Mouse (Mus musculus) erythroblast, adult 5-6 weeks (primary cell): ENCODE results near the gene Cryzl1. TPM values are rescaled to one million over a fixed set of nuclear protein-coding genes. Genes with fewer than 3 reads are reported as not detected.

Experiments used
- ATAC-seq: replicated peaks from 2 replicates; pipeline ENCODE4 v1.8.0; 2016; ENCODE audit warnings: moderate number of reproducible peaks, mild to moderate bottlenecking, moderate TSS enrichment, inconsistent platforms; ENCODE audit not compliant: poor library complexity, low FRiP score, severe bottlenecking
- total RNA-seq, 2 experiments: library from RNA; stranded (forward) in 1 of 2; stranded (reverse) in 1 of 2; fragments of 150-400 nt in 1 of 2; fragments of 200-764, 138-1000 nt in 1 of 2; gene quantifications; 2 replicates each; pipeline versions ENCODE4 v1.2.3 to v1.2.4; 2015 to 2017; ENCODE audit warnings: low replicate concordance in 2 of 2

Cryzl1 gene
- total RNA-seq, 2 experiments from 2014 or later = 17.7 to 55.1 TPM

GRCm38 (mm10) chr16:91743055-91743454 is 14.3 kb upstream of the Cryzl1 start:
- no peak for ATAC-seq

GRCm38 (mm10) chr16:91740918-91741255 is 12.1 kb upstream of the Cryzl1 start:
- no peak for ATAC-seq

DNA sequence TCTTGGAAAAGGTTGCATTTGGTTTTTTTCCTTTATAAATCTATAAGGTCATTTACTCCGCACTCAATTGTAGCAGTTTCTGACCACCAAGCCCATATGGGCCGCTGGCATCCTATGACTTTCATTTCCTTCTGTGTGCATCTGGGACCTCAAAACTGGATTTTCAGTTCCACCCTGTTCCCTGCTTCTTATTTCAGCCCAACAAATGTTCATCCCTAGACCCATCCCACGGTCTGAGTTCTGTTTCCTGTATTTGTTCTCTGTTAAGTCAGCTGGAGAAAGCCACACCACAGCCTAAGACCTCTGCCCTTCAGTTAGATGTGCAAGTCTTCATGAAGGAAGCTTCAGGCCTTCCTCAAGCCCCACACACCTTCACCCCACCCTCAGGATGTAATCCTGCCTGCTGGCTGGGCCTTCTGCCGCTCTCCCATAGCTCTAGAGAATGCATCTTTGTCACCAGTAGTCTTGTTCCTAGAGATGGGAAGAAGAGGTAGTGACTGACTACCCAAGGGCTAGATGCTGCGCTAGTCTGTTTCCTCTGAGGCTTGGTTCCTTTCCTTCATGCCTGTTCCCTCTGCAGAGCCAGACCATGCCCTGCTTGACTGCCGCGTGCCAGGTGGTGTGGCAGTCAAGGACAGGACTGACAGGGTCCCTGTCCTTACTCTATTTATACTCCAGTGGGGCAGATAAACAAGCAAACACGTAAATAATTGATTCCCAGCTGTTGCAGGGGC is 11.6 kb upstream of the Cryzl1 start:
- ATAC-seq = no peak

DNA sequence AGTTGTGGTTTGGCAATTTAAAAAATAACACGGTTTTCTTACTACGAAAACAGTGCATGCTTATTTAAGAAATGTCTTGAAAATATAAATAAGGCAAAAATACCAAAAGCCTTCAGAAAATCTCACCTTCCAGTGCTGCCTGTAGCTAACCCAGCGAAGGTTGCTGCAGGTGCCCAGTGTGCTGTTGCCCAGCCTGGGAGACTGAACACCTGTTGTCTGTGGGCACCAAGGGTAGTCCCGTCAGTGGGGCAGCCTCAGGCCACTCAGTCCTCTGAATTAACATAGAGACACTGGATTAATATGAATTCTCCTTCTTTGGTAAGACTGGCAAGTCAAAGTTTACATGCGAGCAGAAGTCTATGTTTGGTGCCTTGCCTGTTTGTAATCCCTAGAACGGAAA is 9.7 kb upstream of the Cryzl1 start:
- ATAC-seq = no peak

GRCm38 (mm10) chr16:91736046-91736816 is 7.5 kb upstream of the Cryzl1 start:
- no peak for ATAC-seq

DNA sequence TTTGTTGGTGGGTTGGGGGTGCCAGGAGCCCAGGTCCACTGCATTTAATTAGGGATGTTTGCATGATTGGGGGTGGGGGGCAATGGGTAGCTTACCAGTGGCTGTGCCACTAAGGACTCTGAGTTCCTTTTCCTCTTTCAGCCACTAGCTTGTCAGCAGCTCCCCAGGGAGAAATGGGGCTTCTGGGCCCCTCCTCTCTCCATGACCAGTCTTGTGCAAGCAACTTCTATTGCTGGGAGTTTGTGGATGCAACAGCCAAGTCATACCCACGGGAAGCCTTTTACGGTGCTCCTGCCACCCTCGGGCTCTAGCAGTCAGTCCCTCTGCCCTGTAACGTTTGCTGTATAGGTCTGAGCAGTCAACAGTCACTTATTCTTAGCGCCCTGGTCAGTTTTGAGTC is 6.0 kb upstream of the Cryzl1 start:
- ATAC-seq = no peak

GRCm38 (mm10) chr16:91732816-91733215 is 4.0 kb upstream of the Cryzl1 start:
- no peak for ATAC-seq

DNA sequence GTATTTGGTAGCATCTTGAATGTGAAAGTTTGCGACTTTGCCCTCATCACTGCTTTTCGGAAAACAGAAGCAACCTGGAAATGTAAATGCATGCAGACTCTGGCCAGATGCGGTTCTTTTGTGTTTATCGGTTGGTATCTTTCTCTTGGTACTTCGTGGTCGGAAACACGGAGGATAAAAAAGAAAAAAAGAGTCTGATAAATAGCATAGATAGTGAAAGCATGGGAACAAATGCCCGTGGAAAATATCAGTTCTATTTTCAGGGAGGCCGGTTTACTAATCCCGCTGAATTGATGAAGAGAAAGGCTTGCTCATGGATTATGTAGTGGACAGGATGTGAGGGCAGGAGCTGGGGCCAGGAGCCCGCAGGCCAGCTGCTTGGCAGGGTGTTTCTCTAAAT is 1.7 kb upstream of the Cryzl1 start:
- no peak for ATAC-seq

GRCm38 (mm10) chr16:91729821-91730441 is 1.2 kb upstream of the Cryzl1 start:
- ATAC-seq = no peak

- ATAC-seq = peak; percentile 82
Observed at GRCm38 (mm10) chr16:91729066-91729482, 299 bp upstream of the Cryzl1 start, which contains the start of gene Itsn1. Gene Itsn1 (plus strand): TSS chr16:91729281.

DNA sequence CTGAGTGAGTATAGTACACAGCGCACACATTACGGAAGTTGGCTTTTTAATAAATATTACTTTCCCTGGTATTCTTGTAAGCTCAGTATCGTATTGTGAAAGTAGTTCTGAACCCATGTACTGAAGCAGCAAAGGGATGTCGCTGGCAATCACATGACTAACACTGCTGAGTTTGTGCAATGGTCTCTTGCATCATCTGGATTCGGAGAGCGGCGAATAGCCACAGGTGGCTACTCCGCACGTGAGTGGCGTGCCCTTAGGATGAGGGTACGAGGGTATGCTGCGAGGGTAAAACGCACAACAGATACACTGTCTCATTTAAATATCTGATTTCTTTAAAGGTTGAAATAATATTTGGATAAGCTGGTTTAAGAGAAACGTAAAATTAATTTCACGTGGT is 1.3 kb downstream of the Cryzl1 start:
- no peak for ATAC-seq

- no peak for ATAC-seq
Observed at GRCm38 (mm10) chr16:91724247-91724646, 4.5 kb downstream of the Cryzl1 start.

GRCm38 (mm10) chr16:91717399-91717798 is 11.4 kb downstream of the Cryzl1 start:
- peak; percentile 54 for ATAC-seq

GRCm38 (mm10) chr16:91716927-91717349 is 11.8 kb downstream of the Cryzl1 start:
- ATAC-seq = peak; percentile 97

DNA sequence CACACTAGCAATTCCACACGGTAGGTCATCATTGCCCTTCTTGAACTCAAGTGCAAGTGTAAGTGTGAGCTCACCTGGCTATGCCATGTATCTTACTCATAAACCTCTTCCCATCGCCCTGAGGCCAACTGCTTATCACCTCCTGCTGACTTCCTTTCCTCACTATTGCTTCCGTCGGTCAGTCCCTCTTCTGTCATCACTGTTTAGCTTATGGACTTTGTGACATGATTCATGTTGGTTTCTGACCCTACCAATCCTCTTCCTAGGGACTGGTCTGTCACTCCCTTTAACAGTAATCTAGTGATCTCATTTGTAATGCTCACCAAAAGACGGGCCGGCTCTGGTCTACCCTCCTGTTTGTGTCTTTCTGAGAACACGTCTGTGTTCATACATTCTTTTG is 18.5 kb downstream of the Cryzl1 start:
- no peak for ATAC-seq

- no peak for ATAC-seq
Observed at GRCm38 (mm10) chr16:91704603-91705340, 24.0 kb downstream of the Cryzl1 start.

- no peak for ATAC-seq
Observed at GRCm38 (mm10) chr16:91702771-91703188, 26.0 kb downstream of the Cryzl1 start.

DNA sequence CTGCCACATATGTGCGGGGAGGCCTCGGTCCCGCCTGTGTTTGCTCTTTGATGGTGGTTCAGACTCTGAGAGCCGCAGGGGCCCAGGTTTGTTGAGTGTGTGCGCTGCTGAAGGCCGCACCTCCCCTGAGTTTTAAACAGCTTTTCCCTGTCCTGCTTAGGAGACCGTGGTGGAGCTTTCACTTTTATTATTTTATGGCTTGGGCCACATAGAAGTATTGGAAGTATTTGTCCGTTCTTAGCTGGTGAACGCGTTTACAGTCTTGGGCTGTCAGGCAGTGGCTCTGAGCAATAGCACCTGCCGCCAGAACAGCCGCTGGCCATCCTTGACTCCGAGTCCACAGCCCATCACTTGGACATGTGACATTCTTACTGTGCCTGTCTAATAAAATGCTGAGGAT is 26.9 kb downstream of the Cryzl1 start:
- ATAC-seq = no peak

DNA sequence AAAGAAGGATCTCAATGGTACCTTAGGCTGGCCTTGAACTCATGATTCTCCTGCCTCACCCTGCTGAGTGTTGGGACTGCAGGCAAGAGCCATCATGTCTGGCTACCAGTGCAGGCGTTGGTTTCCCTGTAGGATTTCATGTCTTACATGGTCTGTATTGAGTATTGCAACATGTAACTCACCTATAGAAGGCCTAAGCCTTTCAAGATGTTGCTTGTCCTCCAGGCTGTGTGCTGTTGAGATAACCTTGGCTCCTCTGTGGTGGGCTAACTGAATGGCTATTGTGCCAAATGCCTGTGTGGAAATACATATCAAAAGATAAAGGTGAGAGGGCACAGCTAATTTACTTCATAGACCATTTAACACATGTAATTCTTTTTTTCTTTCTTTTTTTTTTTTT is 29.8 kb downstream of the Cryzl1 start:
- ATAC-seq = no peak

- ATAC-seq = no peak
Observed at GRCm38 (mm10) chr16:91695108-91695755, 33.5 kb downstream of the Cryzl1 start.
